Mouse (Mus musculus) cerebellum, adult 2 months (tissue): Measurements from ENCODE around the gene Nlrx1. TPM values are rescaled to one million over a fixed set of nuclear protein-coding genes. Genes with fewer than 3 reads are reported as not detected.

Source experiments
- DNase-seq, 2 experiments: peaks; one replicate each; pipeline ENCODE4 v3.0.0; 2021
- H3K27ac ChIP-seq: fragments of 200-500 bp; 2 replicates; pipeline ENCODE4 v1.5.1; 2012; ENCODE audit warnings: low read length, control low read depth, inconsistent platforms; ENCODE audit not compliant: insufficient read depth
- H3K27me3 ChIP-seq: fragments of 200-500 bp; 2 replicates; pipeline ENCODE4 v1.6.1; 2012; ENCODE audit warnings: inconsistent platforms, mild to moderate bottlenecking, low read length, moderate library complexity; ENCODE audit not compliant: control insufficient read depth, insufficient read depth
- H3K4me1 ChIP-seq: fragments of 200-500 bp; 2 replicates; pipeline ENCODE4 v1.6.1; 2011; ENCODE audit warnings: low read length; ENCODE audit not compliant: control insufficient read depth, insufficient read depth
- H3K4me3 ChIP-seq: fragments of 200-500 bp; replicated peaks from 2 replicates; pipeline ENCODE3; 2011; ENCODE audit warnings: mild to moderate bottlenecking, low read depth, low read length, control low read depth; ENCODE audit not compliant: insufficient read depth
- CTCF ChIP-seq: fragments of 200-500 bp; IDR thresholded peaks from 2 replicates; pipeline ENCODE4 v1.5.1; 2011; ENCODE audit warnings: low read depth, mild to moderate bottlenecking, control low read depth, low read length, moderate library complexity, borderline replicate concordance; ENCODE audit not compliant: insufficient read depth
- POLR2A ChIP-seq: fragments of 200-500 bp; IDR thresholded peaks from 2 replicates; pipeline ENCODE4 v1.6.1; 2011; ENCODE audit warnings: low read length, control low read depth, borderline replicate concordance; ENCODE audit not compliant: insufficient read depth
- WGBS: fragments of 180-500 bp; shearing (Covaris S2); methylation state at CpG from one replicate; pipeline ENCODE4 v1.1.7; 2018; 5-methylcytosine and 5-hydroxymethylcytosine counted together
- polyA plus RNA-seq: library from polyadenylated mRNA; depleted of rRNA; stranded (reverse); fragments of >200 nt; gene quantifications from 2 replicates; pipeline ENCODE4 v1.2.3, GENCODE M21; 2012

Gene Nlrx1
- polyA plus RNA-seq, 1 experiment: 7.9 TPM

DNA sequence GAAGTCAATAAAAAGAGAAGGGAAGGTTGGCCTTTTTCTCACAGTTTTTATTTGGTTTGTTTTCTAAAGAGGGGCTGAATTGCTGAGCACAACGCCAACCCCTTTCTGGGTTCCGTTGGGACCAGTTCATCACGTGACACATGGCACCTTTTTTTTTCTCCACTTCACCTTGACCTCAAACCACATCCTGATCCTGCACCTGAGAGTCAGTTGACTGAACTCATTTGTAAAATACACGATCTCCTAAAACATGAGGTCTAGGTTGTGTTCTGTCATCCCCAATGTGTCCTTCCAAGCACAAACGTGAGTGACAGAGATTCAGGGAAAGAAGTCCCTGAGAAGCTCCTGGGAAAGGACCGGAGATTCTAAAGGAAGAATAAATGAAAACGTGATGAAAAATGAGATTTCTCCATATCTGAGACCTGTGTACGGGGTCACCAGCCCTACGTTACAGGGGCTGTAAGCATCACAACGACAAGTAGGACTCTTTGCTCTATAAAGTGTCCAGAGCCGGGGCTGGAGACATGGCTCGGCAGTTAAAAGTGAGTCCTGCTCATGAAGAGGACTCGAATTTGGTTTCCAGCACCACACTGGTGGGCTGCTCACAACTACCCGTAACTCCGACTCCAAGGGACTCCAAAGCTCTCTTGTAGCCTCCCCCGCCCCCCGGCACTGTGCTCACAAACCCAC is 29.8 kb downstream of the Nlrx1 start:
- Histone ChIP-seq H3K27ac (no peak overlapping the region), H3K27me3 (no peaks in the 10 kb centered on the region), H3K4me1 (no peaks in the 10 kb centered on the region), H3K4me3 (no peak overlapping the region)
- DNase-seq: no peak
- WGBS: 78% methylated on average over 17 of the region's 17 CpGs
- TF ChIP-seq CTCF (no peak), POLR2A (no peak)

DNA sequence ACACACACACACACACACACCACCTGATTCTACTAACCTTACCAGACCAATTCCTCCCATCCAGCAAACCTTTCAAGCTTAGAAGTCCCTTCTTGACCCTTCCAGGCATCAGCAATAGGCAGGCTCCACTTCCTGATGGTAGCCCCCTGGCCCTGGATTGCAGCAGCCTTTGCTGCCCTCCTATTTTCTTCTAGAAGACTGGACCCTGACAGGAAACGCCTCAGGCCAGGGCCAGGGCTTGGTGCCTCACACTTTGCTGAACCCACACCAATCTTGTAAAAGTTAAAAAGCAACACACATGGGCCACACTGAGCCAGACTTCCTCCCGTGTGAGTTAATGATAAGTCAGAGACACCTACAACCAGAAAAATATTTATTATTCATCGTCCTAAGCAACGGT is 31.3 kb downstream of the Nlrx1 start:
- no peak for DNase-seq
- Histone ChIP-seq H3K27ac (no peak overlapping the region), H3K4me3 (no peak overlapping the region), H3K27me3 (no peaks in the 10 kb centered on the region), H3K4me1 (no peaks in the 10 kb centered on the region)
- TF ChIP-seq CTCF (no peak), POLR2A (no peak)
- WGBS: 86% methylated on average over 4 of the region's 4 CpGs

DNA sequence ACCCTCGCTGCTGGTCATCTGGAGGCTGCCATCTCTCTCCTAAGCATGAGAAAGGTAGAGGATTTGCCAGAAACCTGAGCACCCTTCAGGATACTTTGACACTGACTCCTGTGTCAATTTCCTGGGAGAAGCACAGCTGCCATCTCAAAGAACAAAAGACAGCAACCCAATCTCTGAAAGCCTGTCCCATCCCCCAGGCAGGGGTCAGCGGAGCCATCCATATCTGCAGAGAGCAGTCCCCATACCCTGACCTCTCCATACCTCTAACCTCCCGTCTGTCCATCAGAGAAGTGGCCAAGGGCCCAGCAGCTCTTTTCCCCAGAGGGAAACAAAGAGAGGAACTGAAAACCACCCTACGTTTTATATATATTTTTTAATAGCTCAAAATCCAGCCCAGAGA is 31.8 kb downstream of the Nlrx1 start:
- no peaks in the 10 kb centered on the region for H3K27me3 ChIP-seq
- no peak overlapping the region for H3K4me3 ChIP-seq
- no peak for DNase-seq
- H3K27ac ChIP-seq: no peak overlapping the region
- H3K4me1 ChIP-seq: peaks cover 5% of the 10 kb centered on the region
- WGBS: 75% methylated on average over 4 of the region's 4 CpGs
- TF ChIP-seq POLR2A (no peak), CTCF (no peak)

DNA sequence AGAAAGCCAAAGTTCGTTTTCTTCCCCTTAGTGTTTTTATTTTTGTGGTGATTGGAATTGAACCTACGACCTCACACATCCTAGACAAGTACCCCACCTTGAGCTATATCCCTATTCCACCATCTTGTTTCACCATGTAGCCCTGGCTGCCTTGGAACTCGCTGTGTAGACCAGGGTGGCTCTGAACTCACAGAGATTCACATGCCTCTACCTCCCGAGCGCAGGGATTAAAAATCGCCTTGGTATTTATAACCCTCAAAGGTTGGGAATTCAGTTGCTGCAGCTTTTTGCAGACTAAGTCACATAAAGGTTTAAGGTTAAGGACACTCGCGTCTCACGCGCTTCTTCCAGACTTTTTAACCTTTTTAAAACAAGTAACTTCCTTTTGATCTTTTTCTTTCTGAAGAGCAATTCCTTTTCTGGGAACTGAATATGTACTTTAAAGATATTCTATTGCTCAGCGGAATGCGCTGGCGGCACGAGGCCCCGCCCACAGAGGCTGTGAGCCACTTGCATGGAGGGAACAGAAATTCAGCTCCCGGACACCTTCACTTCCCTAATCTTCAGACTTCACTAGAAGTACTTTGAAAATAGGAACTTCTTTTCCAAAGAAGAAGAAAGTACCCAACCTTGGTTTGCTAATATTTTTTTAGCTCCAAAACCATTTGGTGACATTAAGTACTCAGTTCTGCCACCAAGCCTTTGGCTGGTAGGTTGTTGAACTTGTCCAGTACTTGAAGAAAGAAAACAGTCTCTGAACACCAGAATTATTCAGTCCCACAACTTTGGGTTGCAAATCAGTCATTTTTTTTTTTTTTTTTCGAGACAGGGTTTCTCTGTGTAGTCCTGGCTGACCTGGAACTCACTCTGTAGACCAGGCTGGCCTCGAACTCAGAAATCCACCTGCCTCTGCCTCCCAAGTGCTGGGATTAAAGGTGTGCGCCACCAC is 33.6 kb downstream of the Nlrx1 start:
- Histone ChIP-seq H3K27me3 (no peaks in the 10 kb centered on the region), H3K4me3 (peak overlapping the region; percentile 98), H3K27ac (peak overlapping the region; percentile 18; the same call in 1 of the 2 replicates), H3K4me1 (peaks cover 9% of the 10 kb centered on the region)
- WGBS: 31% methylated on average over 19 of the region's 19 CpGs
- DNase-seq: peak in 1 of 2 experiments; percentile 30
- no peak for TF ChIP-seq CTCF
- TF ChIP-seq POLR2A: no peak

DNA sequence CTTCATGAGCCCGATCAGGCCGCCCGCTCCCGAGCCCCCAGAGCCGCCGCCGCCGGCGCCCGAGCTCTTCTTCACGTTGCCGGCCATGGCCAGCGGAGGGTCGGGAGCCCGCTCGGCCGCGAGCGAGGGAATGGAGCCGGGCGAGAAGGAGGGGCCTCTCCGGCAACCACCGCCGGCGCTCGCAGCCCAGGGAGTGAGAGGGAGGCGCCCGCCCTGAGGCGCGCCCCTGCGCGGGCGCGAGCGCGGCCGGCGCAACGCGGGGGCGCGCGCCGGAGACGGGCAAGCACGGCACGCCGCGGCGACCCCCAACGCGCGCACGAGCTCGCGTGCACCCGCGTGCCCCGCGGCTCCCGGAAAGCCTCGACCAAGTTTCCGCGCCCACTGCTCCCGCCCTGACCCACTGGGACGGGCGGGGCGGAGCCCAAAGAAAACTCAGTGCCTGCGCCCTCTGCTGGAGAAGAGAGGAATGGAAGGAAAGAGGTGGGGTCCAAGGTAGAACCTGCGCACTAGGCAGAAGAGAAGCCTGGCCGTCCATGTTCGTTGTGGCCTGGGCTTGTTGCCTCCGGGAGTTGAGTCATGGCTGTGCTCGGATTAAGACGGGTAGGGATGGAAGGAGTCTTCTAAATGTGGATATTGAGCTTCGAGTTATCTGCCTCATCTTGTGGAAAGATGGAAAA is 34.5 kb downstream of the Nlrx1 start, which contains the start of gene Cbl:
TSS of gene Cbl (minus strand) at position 248 of the 677 bp plus-strand sequence.
- TF ChIP-seq POLR2A (peak; percentile 32; the same call in 1 of the 2 replicates), CTCF (peak; percentile 87)
- peaks cover 9% of the 10 kb centered on the region for H3K4me1 ChIP-seq
- peak; percentile 97 to 99 for DNase-seq
- peak within 1 kb of the TSS; percentile 82 for H3K27ac ChIP-seq
- H3K27me3 ChIP-seq: no peaks in the 10 kb centered on the region
- under 1% methylated on average over 75 of the region's 76 CpGs for WGBS
- H3K4me3 ChIP-seq: peak within 1 kb of the TSS; percentile 98

DNA sequence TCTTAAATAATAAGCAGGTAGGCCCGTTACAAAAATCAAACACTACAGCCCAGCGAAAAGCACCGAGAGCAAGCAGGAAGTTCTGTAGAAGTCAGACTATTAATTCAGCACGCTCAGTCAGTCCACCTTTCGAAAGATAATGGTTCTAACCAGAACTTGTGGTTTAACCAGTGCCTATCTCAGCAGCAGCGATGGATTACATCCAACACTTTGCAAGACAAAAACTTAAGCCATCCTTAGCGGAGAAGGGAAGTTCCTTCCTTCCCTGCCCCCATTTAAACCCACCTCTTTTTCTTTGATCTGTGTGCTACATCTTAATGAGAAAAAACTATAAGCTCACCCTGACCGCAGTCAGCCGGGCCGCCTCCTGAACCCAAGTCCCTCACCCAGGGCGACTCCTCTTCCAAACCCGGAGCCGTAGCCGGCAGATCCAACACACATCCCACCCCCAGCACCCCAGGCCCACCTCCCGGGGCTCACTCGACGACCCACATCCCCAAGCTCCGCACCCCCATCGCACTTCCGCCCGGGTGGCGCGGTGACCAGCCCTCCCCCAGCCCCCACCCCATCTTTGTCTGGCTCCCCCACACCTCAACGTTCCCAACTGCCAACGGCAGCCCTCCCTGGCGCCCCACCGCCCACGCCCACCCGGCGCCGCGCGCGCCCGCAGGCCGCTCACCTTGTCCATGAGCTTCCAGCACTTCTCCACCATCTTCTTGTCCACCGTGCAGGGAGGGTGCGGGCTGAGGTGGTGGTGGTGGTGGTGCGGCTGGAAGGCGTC is 35.2 kb downstream of the Nlrx1 start:
- no peak for DNase-seq
- TF ChIP-seq CTCF (no peak), POLR2A (no peak)
- Histone ChIP-seq H3K27ac (peak overlapping the region; percentile 82), H3K4me3 (peak overlapping the region; percentile 98), H3K4me1 (peaks cover 9% of the 10 kb centered on the region), H3K27me3 (no peaks in the 10 kb centered on the region)
- 1% methylated on average over 40 of the region's 40 CpGs for WGBS

DNA sequence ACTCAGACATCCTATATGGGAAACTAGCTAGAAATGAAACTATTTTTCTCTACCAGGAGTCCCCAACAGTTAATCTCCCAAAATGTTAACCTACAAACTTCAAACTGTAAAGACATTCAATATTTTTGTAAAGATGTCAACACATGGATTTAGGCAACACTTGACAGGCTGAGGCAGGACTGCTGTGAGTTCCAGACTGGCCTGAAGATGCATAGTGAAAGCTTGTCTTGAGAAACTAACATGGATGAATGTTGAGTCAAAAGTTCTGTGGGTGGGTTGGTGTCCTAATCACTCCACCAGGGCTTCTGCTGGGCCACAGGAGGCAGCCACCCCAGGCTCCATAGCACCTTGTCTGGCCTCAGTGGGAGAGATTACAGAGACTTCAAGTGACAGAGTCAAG is 36.8 kb downstream of the Nlrx1 start:
- DNase-seq: no peak
- no peak for TF ChIP-seq POLR2A
- no peak for TF ChIP-seq CTCF
- Histone ChIP-seq H3K4me1 (peaks cover 9% of the 10 kb centered on the region), H3K4me3 (no peak overlapping the region), H3K27me3 (no peaks in the 10 kb centered on the region), H3K27ac (no peak overlapping the region)
